Mouse (Mus musculus) heart, adult 2 months (tissue): Measurements from ENCODE around the gene Cbx7.
A peak's percentile ranks its signal among the peaks of the same experiment; 100 is the strongest.

Experiments used
- CTCF ChIP-seq: fragments of 200-600 bp; IDR thresholded peaks from 2 replicates; pipeline ENCODE4 v1.8.1; 2022; ENCODE audit warnings: antibody characterized with exemption, mild to moderate bottlenecking, moderate library complexity
- EP300 ChIP-seq: fragments of 200-500 bp; IDR thresholded peaks from 2 replicates; pipeline ENCODE4 v1.6.1; 2011; ENCODE audit warnings: low read depth, low read length, control low read depth; ENCODE audit not compliant: insufficient read depth
- POLR2A ChIP-seq: fragments of 200-500 bp; IDR thresholded peaks from 2 replicates; pipeline ENCODE4 v1.6.1; 2011; ENCODE audit warnings: mild to moderate bottlenecking, low read depth, low read length, control low read depth; ENCODE audit not compliant: insufficient read depth

GRCm38 (mm10) chr15:80005436-80005835 lies 34.5 kb upstream of the Cbx7 start:
- no peak for TF ChIP-seq POLR2A
- TF ChIP-seq CTCF = peak; percentile 29
- no peak for TF ChIP-seq EP300
